ENCODE assay signal across 26 mouse cellular contexts in the genomic region with DNA sequence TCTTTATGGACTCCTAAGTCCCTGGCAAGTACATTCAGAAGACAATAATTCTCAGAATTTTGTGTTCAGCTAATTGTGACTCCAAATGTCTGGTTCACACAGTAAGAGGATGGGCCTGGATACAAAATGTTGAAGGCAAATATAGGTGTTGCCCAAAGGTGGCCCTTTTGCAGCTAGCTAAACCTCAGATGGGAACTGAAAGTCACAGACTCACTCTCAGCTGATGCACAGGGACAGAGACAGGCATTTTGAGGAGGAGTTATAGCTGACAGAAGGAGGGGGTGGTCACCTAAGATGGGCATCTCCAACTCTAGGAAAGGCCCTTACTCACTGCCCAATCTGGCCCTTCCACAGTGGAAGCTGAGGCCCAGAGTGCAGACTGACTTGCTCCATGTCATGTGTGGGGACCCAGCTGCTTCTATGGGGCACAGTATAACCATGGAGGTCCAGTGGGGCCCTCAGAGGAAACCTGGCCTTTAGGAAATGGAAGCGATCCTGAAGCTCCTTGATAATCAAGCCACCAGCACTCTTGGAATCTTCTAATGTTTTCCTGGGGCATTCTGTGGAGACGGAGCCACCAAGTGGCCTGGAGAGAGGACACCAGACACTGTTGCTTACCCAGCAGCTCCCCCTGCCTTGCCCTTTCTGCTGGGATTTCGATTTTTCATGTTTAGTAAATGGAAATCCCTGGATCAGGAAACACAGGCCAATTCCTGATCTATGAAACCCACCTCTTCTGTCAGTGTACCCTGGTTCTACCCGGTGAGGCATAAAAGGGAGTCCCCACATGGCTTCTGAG. TPM values are rescaled to one million over a fixed set of nuclear protein-coding genes. Genes with fewer than 3 reads are reported as not detected.
"Had no signal": no experiment of that assay in that cellular context is flagged by ENCODE, and none has a peak within 500 bp of the region (broad histone marks: within the 10 kb centered on the region; RNA-seq: fewer than 3 reads in every experiment).

No protein-coding gene starts in this region.

- ATAC-seq: intestine, postnatal 0 days; liver, embryonic 12.5 days; midbrain, embryonic 13.5 days; midbrain, embryonic 16.5 days had no signal

- H3K27ac ChIP-seq: limb, embryonic 10.5 days; limb, embryonic 13.5 days; liver, embryonic 12.5 days; liver, embryonic 15.5 days; lung, embryonic 15.5 days; midbrain, embryonic 10.5 days; midbrain, embryonic 13.5 days; stomach, embryonic 15.5 days had no signal

- H3K27me3 ChIP-seq: limb, embryonic 13.5 days; liver, embryonic 15.5 days; lung, embryonic 15.5 days; midbrain, embryonic 13.5 days; stomach, embryonic 15.5 days had no signal

- DNase-seq: kidney, adult 2 months; kidney, postnatal 10 days; kidney, postnatal 4 days; layer of hippocampus, adult 9-11 months; layer of hippocampus, postnatal 36 days; liver; lung, adult 18-20 months; lung, postnatal 10 days; lung, postnatal 36 days; right cerebral cortex, adult 18-20 months; right cerebral cortex, postnatal 14 days; spleen, adult 18-20 months; thymus, adult 18-20 months; thymus, postnatal 4 days had no signal

- H3K9me3 ChIP-seq: limb, embryonic 10.5 days; limb, embryonic 13.5 days; liver, embryonic 12.5 days; liver, embryonic 15.5 days; lung, embryonic 15.5 days; megakaryocyte, embryonic 14.5 days; midbrain, embryonic 10.5 days; midbrain, embryonic 13.5 days; stomach, embryonic 15.5 days had no signal

- H3K4me3 ChIP-seq: limb, embryonic 10.5 days; limb, embryonic 13.5 days; liver, embryonic 12.5 days; liver, embryonic 15.5 days; lung, embryonic 15.5 days; megakaryocyte, embryonic 14.5 days; midbrain, embryonic 10.5 days; midbrain, embryonic 13.5 days; stomach, embryonic 15.5 days had no signal

- H3K4me2 ChIP-seq: limb, embryonic 13.5 days; liver, embryonic 12.5 days; liver, embryonic 15.5 days; lung, embryonic 15.5 days; midbrain, embryonic 13.5 days; stomach, embryonic 15.5 days had no signal

- H3K4me1 ChIP-seq: limb, embryonic 13.5 days; liver, embryonic 12.5 days; liver, embryonic 15.5 days; lung, embryonic 15.5 days; megakaryocyte, embryonic 14.5 days; midbrain, embryonic 10.5 days; midbrain, embryonic 13.5 days; stomach, embryonic 15.5 days had no signal

- H3K36me3 ChIP-seq: limb, embryonic 10.5 days; limb, embryonic 13.5 days; liver, embryonic 12.5 days; liver, embryonic 15.5 days; lung, embryonic 15.5 days; midbrain, embryonic 10.5 days; midbrain, embryonic 13.5 days; stomach, embryonic 15.5 days had no signal

- H3K9ac ChIP-seq: limb, embryonic 13.5 days; liver, embryonic 12.5 days; liver, embryonic 15.5 days; lung, embryonic 15.5 days; midbrain, embryonic 13.5 days; stomach, embryonic 15.5 days had no signal

RNA-seq across cellular contexts. Expression of gene Slc13a5, which starts 26.8 kb away (rescaled TPM):
- polyA plus RNA-seq: liver, embryonic 12.5 days; liver, embryonic 15.5 days had no signal

RNA-seq across cellular contexts. Expression of gene Gm43951, which starts 33.6 kb away (rescaled TPM):
- polyA plus RNA-seq: intestine, postnatal 0 days; kidney, embryonic 14.5 days; liver, embryonic 15.5 days had no signal
